Mouse (Mus musculus): ENCODE results near the gene Sec14l3. TPM values are rescaled to one million over a fixed set of nuclear protein-coding genes. Genes with fewer than 3 reads are reported as not detected.

The Sec14l3 gene
- polyA plus RNA-seq, 1 experiment, result not detected

- no peak for TF ChIP-seq MYOG (IDR thresholded peaks at IDR 0.05; ENCODE audit: control insufficient read depth, extremely low read depth, insufficient read length)
- no peak for TF ChIP-seq CTCF (IDR thresholded peaks at IDR 0.05; ENCODE audit: control insufficient read depth, insufficient read depth, insufficient read length)
- TF ChIP-seq MAX (IDR thresholded peaks at IDR 0.05), result no peak
- no peak for TF ChIP-seq USF1 (IDR thresholded peaks at IDR 0.05; ENCODE audit: low read depth)
- no peak for TF ChIP-seq FOSL1 (IDR thresholded peaks at IDR 0.05; ENCODE audit: insufficient read depth, low read length, poor library complexity, severe bottlenecking)
- TF ChIP-seq CEBPB (IDR thresholded peaks at IDR 0.05; ENCODE audit: low read depth), result no peak
- no peak for TF ChIP-seq MYOD1 (IDR thresholded peaks at IDR 0.05; ENCODE audit: control insufficient read depth, insufficient read length, low read depth)
- Histone ChIP-seq H3ac (ENCODE audit: control insufficient read depth, insufficient read length, low read depth) (no peak overlapping the region), H3K79me2 (ENCODE audit: control insufficient read depth, insufficient read depth) (no peaks in the 10 kb centered on the region), H3K4me3 (ENCODE audit: insufficient read depth, poor library complexity, severe bottlenecking) (no peak overlapping the region), H3K27me3 (ENCODE audit: control insufficient read depth, insufficient read depth, insufficient read length) (no peaks in the 10 kb centered on the region), H3K36me3 (ENCODE audit: control insufficient read depth, insufficient read depth) (no peaks in the 10 kb centered on the region), H3K79me3 (ENCODE audit: low read depth) (no peaks in the 10 kb centered on the region)
Observed at GRCm38 (mm10) chr11:4121691-4122090, 57.0 kb downstream of the Sec14l3 start.

GRCm38 (mm10) chr11:4122226-4122625 is 57.6 kb downstream of the Sec14l3 start:
- TF ChIP-seq CTCF (IDR thresholded peaks at IDR 0.05; ENCODE audit: control insufficient read depth, insufficient read depth, insufficient read length) (no peak), USF1 (IDR thresholded peaks at IDR 0.05; ENCODE audit: low read depth) (no peak), MYOG (IDR thresholded peaks at IDR 0.05; ENCODE audit: control insufficient read depth, extremely low read depth, insufficient read length) (no peak), CEBPB (IDR thresholded peaks at IDR 0.05; ENCODE audit: low read depth) (no peak), FOSL1 (IDR thresholded peaks at IDR 0.05; ENCODE audit: insufficient read depth, low read length, poor library complexity, severe bottlenecking) (no peak), MAX (IDR thresholded peaks at IDR 0.05) (no peak), MYOD1 (IDR thresholded peaks at IDR 0.05; ENCODE audit: control insufficient read depth, insufficient read length, low read depth) (no peak)
- H3K79me2 ChIP-seq (ENCODE audit: control insufficient read depth, insufficient read depth), result no peaks in the 10 kb centered on the region

GRCm38 (mm10) chr11:4122742-4123579 is 58.3 kb downstream of the Sec14l3 start, which contains the start of gene Sec14l2:
TSS of gene Sec14l2 (minus strand) at chr11:4123415.
- Histone ChIP-seq H3K4me3 (ENCODE audit: insufficient read depth, poor library complexity, severe bottlenecking) (no peak within 1 kb of the TSS), H3K79me2 (ENCODE audit: control insufficient read depth, insufficient read depth) (no peaks in the 10 kb centered on the region)
- no peak for TF ChIP-seq MYOG (IDR thresholded peaks at IDR 0.05; ENCODE audit: control insufficient read depth, extremely low read depth, insufficient read length)
- TF ChIP-seq CEBPB (IDR thresholded peaks at IDR 0.05; ENCODE audit: low read depth), result no peak
- no peak for TF ChIP-seq MAX (IDR thresholded peaks at IDR 0.05)
- no peak for TF ChIP-seq USF1 (IDR thresholded peaks at IDR 0.05; ENCODE audit: low read depth)
- no peak for TF ChIP-seq FOSL1 (IDR thresholded peaks at IDR 0.05; ENCODE audit: insufficient read depth, low read length, poor library complexity, severe bottlenecking)
- no peak for TF ChIP-seq CTCF (IDR thresholded peaks at IDR 0.05; ENCODE audit: control insufficient read depth, insufficient read depth, insufficient read length)

More at GRCm38 (mm10) chr11:4122226-4122625, 57.6 kb downstream of the Sec14l3 start:
- Histone ChIP-seq H3K79me3 (ENCODE audit: low read depth) (no peaks in the 10 kb centered on the region), H3K36me3 (ENCODE audit: control insufficient read depth, insufficient read depth) (no peaks in the 10 kb centered on the region), H3K27me3 (ENCODE audit: control insufficient read depth, insufficient read depth, insufficient read length) (no peaks in the 10 kb centered on the region), H3ac (ENCODE audit: control insufficient read depth, insufficient read length, low read depth) (no peak overlapping the region), H3K4me3 (ENCODE audit: insufficient read depth, poor library complexity, severe bottlenecking) (no peak overlapping the region)

GRCm38 (mm10) chr11:4123922-4124321 is 59.3 kb downstream of the Sec14l3 start:
- no peak overlapping the region for H3ac ChIP-seq (ENCODE audit: control insufficient read depth, insufficient read length, low read depth)
- TF ChIP-seq MAX (IDR thresholded peaks at IDR 0.05) (no peak), MYOD1 (IDR thresholded peaks at IDR 0.05; ENCODE audit: control insufficient read depth, insufficient read length, low read depth) (no peak), FOSL1 (IDR thresholded peaks at IDR 0.05; ENCODE audit: insufficient read depth, low read length, poor library complexity, severe bottlenecking) (no peak), CTCF (IDR thresholded peaks at IDR 0.05; ENCODE audit: control insufficient read depth, insufficient read depth, insufficient read length) (peak; percentile 89), MYOG (IDR thresholded peaks at IDR 0.05; ENCODE audit: control insufficient read depth, extremely low read depth, insufficient read length) (no peak), USF1 (IDR thresholded peaks at IDR 0.05; ENCODE audit: low read depth) (no peak), CEBPB (IDR thresholded peaks at IDR 0.05; ENCODE audit: low read depth) (no peak)
- H3K79me3 ChIP-seq (ENCODE audit: low read depth), result no peaks in the 10 kb centered on the region
- H3K4me3 ChIP-seq (ENCODE audit: insufficient read depth, poor library complexity, severe bottlenecking), result no peak overlapping the region
- H3K36me3 ChIP-seq (ENCODE audit: control insufficient read depth, insufficient read depth), result no peaks in the 10 kb centered on the region
- no peaks in the 10 kb centered on the region for H3K79me2 ChIP-seq (ENCODE audit: control insufficient read depth, insufficient read depth)
- H3K27me3 ChIP-seq (ENCODE audit: control insufficient read depth, insufficient read depth, insufficient read length), result no peaks in the 10 kb centered on the region

More at GRCm38 (mm10) chr11:4122742-4123579, 58.3 kb downstream of the Sec14l3 start, which contains the start of gene Sec14l2:
- no peak within 1 kb of the TSS for H3ac ChIP-seq (ENCODE audit: control insufficient read depth, insufficient read length, low read depth)
- no peaks in the 10 kb centered on the region for H3K79me3 ChIP-seq (ENCODE audit: low read depth)
- no peaks in the 10 kb centered on the region for H3K27me3 ChIP-seq (ENCODE audit: control insufficient read depth, insufficient read depth, insufficient read length)
- H3K36me3 ChIP-seq (ENCODE audit: control insufficient read depth, insufficient read depth), result no peaks in the 10 kb centered on the region

- no peak for TF ChIP-seq MAX (IDR thresholded peaks at IDR 0.05)
Observed at GRCm38 (mm10) chr11:4127059-4127458, 62.4 kb downstream of the Sec14l3 start.

More at GRCm38 (mm10) chr11:4127059-4127458, 62.4 kb downstream of the Sec14l3 start:
- H3K79me3 ChIP-seq (ENCODE audit: low read depth), result no peaks in the 10 kb centered on the region
- no peaks in the 10 kb centered on the region for H3K79me2 ChIP-seq (ENCODE audit: control insufficient read depth, insufficient read depth)
- H3K27me3 ChIP-seq (ENCODE audit: control insufficient read depth, insufficient read depth, insufficient read length), result peaks cover 4% of the 10 kb centered on the region
- no peaks in the 10 kb centered on the region for H3K36me3 ChIP-seq (ENCODE audit: control insufficient read depth, insufficient read depth)
- H3ac ChIP-seq (ENCODE audit: control insufficient read depth, insufficient read length, low read depth), result no peak overlapping the region
- no peak overlapping the region for H3K4me3 ChIP-seq (ENCODE audit: insufficient read depth, poor library complexity, severe bottlenecking)

Other genes starting within 250 kb of the Sec14l3 start
- 2.1 TPM for gene Osbp2, start 200.9 kb upstream of the Sec14l3 start, polyA plus RNA-seq (2012; fragmentation: generic; extraction: Trizol)
- 0.89 TPM for gene 4921536K21Rik, start 169.7 kb upstream of the Sec14l3 start, polyA plus RNA-seq (2012; fragmentation: generic; extraction: Trizol)
- 9.9 TPM for gene Dusp18, start 169.6 kb upstream of the Sec14l3 start, polyA plus RNA-seq (2012; fragmentation: generic; extraction: Trizol)
- gene Slc35e4, start 150.2 kb upstream of the Sec14l3 start, polyA plus RNA-seq (2012; fragmentation: generic; extraction: Trizol), result 58.0 TPM
- gene Tcn2, start 132.7 kb upstream of the Sec14l3 start, polyA plus RNA-seq (2012; fragmentation: generic; extraction: Trizol), result 3.4 TPM
- 146 TPM for gene Pes1, start 100.9 kb upstream of the Sec14l3 start, polyA plus RNA-seq (2012; fragmentation: generic; extraction: Trizol)
- gene 4930556J24Rik, start 88.1 kb upstream of the Sec14l3 start, polyA plus RNA-seq (2012; fragmentation: generic; extraction: Trizol), result 0.07 TPM
- 0.06 TPM for gene Gal3st1, start 81.2 kb upstream of the Sec14l3 start, polyA plus RNA-seq (2012; fragmentation: generic; extraction: Trizol)
- not detected for gene Sec14l4, start 33.4 kb upstream of the Sec14l3 start, polyA plus RNA-seq (2012; fragmentation: generic; extraction: Trizol)
- gene Mtfp1, start 30.6 kb downstream of the Sec14l3 start, polyA plus RNA-seq (2012; fragmentation: generic; extraction: Trizol), result 10.8 TPM
- gene Sec14l2, start 58.6 kb downstream of the Sec14l3 start, polyA plus RNA-seq (2012; fragmentation: generic; extraction: Trizol), result 7.3 TPM
- gene Rnf215, start 70.4 kb downstream of the Sec14l3 start, polyA plus RNA-seq (2012; fragmentation: generic; extraction: Trizol), result 13.6 TPM
- 3.7 TPM for gene Ccdc157, start 95.5 kb downstream of the Sec14l3 start, polyA plus RNA-seq (2012; fragmentation: generic; extraction: Trizol)
- 64.9 TPM for gene Sf3a1, start 95.5 kb downstream of the Sec14l3 start, polyA plus RNA-seq (2012; fragmentation: generic; extraction: Trizol)
- 22.4 TPM for gene Tbc1d10a, start 121.9 kb downstream of the Sec14l3 start, polyA plus RNA-seq (2012; fragmentation: generic; extraction: Trizol)
- 1.5 TPM for gene Castor1, start 153.4 kb downstream of the Sec14l3 start, polyA plus RNA-seq (2012; fragmentation: generic; extraction: Trizol)
- not detected for gene Osm, start 171.6 kb downstream of the Sec14l3 start, polyA plus RNA-seq (2012; fragmentation: generic; extraction: Trizol)
- gene Lif, start 192.7 kb downstream of the Sec14l3 start, polyA plus RNA-seq (2012; fragmentation: generic; extraction: Trizol), result 1.0 TPM

Measured in C2C12 (cell line).